Mouse (Mus musculus) splenic B cell, adult 2 months (primary cell): ENCODE data around the gene 4933402N03Rik.
A peak's percentile ranks its signal among the peaks of the same experiment; 100 is the strongest.

ENCODE experiments used
- DNase-seq: peaks from one replicate; pipeline ENCODE4 v3.0.0-alpha.2; 2011; ENCODE audit warnings: low read depth, low spot score
- H3K27me3 ChIP-seq: 2 replicates; pipeline ENCODE4 v1.6.1; 2012; ENCODE audit warnings: mild to moderate bottlenecking, low read length, moderate library complexity, mixed read lengths; ENCODE audit not compliant: control insufficient read depth, poor library complexity, insufficient read depth, severe bottlenecking
- H3K36me3 ChIP-seq: 2 replicates; pipeline ENCODE4 v1.6.1; 2012; ENCODE audit warnings: mild to moderate bottlenecking, low read length, moderate library complexity, mixed read lengths; ENCODE audit not compliant: control insufficient read depth, poor library complexity, insufficient read depth, severe bottlenecking

4933402N03Rik gene

GRCm38 (mm10) chr7:131112486-131112885, 33.6 kb downstream of the 4933402N03Rik start:
- no peaks in the 10 kb centered on the region for H3K27me3 ChIP-seq
- DNase-seq = peak; percentile 36

More at GRCm38 (mm10) chr7:131112486-131112885, 33.6 kb downstream of the 4933402N03Rik start:
- no peaks in the 10 kb centered on the region for H3K36me3 ChIP-seq
